Mouse (Mus musculus): Measurements from ENCODE around the gene Timm10b.

DNA sequence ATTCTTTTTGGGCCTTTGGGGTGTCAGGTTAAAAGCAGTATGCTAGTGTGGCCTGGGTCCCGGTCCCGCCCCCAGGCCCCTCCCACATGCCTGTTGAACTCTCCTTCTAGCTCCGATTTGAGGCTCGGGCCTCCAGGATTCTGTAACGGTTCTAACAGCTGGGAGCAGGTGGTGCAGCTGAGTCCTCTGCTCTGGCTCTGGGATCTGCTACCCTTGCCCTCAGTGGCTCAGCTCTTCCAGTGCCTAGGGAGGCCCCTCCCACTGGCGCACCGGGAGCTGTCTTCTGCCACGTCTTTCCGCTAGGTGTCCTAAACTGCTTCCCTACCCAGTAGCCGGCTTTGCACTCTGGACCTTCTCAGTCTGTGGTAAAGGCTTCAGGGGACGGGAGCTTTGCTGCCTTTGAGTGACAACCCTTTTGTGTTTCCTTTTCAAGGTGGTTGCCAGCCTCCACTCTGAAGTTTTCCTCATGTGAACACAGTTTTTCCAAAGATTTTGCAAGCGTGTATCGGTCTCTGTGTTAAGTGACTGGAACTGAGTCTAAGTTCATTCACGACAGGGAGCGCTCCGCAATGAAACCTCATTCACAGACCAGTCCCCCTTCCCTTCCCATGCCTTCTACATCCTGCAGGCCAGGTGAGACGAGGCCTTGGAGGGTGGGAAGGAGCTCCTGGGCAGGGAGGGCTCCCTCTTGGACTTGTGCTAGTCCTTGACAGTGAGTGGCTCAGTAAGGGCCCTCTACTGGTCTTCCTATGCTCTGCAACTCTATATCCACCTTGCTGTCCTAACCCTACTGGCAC lies 11.0 kb downstream of the Timm10b start, which contains the start of gene Dnhd1:
- TF ChIP-seq CTCF (IDR thresholded peaks at IDR 0.05; ENCODE audit: control insufficient read depth, insufficient read depth, low read length): peak; percentile 55
- TF ChIP-seq POLR2A (IDR thresholded peaks at IDR 0.05; ENCODE audit: borderline replicate concordance, control insufficient read depth, low read depth, low read length): no peak
